Mouse (Mus musculus) brain, adult 2 months (tissue): Measurements from ENCODE around the gene Pdhb.
"Not testable (repeated sequence)": the region's sequence is repeated elsewhere in the genome, so short reads cannot be mapped to it uniquely, and the experiment has no call there.

Experiments
- DNase-seq: peaks from one replicate; pipeline ENCODE4 v3.0.0; 2011; ENCODE audit warnings: low read depth, low spot score

Pdhb gene

DNA sequence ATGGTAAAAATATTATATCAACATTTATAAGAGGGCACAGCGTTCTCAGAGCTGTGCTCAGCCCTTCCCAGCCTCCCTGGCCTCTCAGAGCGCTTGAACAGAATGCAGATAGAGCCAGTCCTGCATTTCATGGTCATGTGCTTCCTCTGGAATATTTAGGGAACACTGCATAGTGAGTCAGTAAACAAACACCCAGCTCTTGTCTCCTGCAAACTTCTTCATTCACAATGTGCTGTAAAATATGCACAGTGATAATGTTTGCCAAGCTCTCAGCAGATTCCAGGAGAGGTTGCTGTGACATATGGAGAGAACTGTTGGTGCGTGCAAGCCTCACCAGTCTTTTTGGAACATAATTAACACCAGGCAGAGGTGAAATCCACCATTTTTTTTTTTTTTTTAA, 37.7 kb downstream of the Pdhb start:
- DNase-seq = peak; percentile 94

DNA sequence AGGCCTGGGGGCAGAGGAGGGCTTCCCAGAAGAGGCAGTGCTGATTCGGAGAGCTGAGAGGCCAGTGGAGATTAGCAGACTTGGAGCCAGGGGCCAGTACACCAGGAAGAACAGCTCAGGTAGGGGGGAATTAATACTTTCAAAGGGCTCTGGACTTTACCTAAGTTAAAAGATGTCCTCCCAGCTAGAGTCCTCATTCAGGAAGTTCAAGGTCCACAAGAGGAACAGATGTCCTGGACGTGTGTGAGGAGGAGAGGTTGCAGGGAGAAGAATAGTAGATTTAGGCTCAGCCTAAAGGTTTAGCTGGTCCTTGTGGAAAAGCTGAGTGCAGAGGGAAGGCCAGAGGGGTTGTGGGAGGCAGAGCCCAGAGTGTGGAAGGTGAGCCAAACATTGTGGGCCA, 38.6 kb downstream of the Pdhb start:
- DNase-seq = no peak

DNA sequence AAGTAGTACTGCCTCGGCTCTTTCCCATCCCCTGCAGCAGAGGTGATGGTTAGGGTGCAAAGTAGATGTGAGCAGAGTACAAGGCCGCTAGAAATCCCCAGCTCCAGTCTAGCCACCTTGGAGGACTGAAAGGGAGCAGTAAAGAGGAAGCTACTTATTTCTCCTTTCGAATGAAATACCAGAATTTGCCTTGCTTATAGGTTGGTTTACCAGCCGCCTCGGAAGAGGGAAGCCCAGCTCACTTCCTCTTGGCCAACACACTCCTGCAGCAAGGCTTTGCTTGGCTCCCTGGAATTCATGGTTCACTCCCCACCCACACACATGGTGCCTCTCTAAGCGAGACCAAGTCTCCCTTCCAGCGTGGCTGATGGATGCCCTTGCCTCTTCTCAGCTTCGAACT, 40.0 kb downstream of the Pdhb start:
- peak; percentile 49 for DNase-seq

DNA sequence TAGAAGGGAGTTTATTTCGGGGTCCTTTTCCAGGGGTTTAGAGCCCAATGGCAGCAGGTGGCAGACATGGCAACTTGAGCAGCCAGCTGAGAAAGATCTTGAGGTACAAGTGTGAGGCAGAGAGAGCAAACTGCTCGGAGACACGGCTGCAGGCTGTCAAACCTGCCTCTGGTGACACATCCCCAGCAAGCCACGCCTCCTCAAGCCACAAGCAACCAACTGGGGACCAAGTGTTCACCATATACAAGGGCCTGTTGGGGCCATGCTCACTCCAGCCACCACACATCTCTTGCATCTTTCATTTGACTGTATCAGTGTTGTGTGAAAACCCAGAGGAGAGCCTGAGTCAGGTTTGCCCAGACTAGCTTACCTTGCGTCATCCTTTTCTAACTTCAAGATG, 44.9 kb downstream of the Pdhb start:
- no peak for DNase-seq

DNA sequence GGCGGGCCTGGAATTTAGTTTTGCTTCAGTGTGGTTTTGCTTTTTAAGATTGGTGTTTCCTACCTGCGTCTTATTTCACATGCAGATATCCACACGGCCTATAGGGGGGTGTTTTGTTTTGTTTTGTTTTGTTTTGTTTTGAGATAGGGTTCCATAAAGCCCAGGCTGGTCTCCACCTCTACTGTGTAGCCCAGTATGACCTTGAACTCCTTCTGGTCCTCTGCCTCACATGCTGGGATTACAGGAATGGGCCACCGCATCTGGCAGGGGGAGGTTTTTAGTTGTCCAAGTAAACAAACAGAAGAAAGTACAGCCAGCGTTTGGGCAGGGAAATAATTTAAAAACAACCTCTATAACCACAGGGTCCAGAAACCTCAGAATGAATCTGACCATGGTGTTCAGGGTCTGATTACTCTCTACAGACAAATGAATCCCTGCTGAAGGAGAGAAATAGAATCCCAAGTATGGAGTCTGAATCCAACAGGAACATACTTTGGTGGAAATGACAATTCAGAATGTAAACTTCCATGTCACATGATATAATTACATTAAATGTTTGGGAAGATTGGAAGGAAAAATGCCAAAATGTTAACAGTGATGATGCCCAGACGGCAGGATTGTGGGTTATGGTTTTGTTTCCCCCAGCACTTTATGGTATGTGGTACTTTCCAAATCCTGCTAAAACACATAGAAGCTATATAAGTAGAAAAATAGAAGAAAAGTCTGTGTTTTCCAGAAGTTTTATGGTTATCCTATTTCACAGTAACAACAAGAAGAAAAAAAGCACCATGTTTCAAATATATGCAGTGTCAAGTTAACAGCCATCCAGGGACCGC, 48.6 kb downstream of the Pdhb start:
- no peak for DNase-seq

DNA sequence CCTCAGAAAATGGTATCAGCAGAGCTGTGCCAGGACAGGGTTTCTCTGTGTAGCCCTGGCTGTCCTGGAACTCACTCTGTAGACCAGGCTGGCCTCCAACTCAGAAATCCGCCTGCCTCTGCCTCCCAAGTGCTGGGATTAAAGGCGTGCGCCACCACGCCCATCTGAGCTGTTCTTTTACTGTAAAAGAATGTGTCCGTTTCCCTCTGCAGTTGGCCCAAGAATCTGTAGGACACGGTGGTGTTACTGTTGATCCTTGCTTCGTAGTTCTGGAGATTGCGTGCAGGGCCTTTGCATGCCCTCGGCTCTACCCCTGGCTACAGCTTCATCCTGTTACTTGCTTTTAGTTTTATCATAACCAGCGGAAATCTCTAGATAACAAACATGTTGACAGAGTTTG, 49.2 kb downstream of the Pdhb start:
- not testable (repeated sequence) for DNase-seq

DNA sequence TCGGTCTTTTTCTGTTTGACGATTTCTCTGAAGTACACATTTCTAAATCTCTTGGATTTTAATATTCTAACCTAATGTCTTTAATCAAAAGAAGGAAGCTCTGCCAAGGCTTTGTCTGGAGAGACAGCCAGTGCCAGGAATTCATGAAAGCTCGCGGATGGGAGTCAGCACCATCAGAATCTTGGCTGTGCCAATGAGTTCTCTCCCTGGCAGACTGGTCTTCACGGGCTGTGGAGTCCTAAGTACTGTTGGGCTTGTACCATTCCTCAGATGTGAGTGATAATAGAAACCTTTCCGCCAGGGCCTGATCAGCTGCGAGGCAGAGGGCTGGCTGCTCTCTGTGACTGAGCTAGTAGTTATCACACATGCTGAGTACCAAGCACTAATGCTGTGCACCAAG, 49.7 kb downstream of the Pdhb start:
- peak; percentile 80 for DNase-seq

DNA sequence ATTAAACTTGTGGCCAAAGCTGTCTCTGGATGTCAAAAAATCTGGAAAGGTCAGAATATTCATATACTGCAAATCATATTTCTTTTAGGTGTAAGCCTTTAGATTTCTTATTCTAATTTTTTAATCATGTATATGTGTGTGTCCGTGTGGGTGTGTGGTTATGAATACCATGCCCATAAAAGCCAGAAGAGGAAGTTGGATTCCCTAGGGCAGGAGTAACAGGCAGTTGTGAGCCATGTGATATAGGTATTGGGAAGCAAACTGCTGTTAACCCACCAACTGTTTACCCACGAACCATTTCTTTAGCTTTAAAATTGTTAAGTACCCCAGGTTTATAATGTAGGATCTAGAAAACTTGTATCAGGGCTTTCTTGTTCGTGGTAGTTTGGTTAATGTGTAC, 52.9 kb downstream of the Pdhb start:
- no peak for DNase-seq

DNA sequence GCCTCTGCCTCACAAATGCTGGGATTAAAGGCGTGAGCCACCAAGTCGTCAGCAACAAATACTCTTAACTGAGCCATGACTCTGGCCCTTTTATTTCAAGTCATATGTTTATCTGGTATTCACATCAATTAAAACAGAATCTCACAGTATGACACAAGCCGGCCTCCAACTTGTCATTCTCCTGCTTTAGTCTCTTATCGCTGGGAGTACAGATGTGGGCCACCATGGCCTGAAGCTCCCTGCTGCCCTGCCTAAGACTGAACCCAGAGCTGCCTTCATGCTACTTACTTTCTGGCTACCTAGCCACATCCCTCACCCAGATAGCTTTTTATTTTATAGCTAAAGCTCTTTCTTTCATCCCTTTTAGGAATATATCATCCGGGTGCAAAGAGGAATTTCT, 53.4 kb downstream of the Pdhb start:
- no peak for DNase-seq

DNA sequence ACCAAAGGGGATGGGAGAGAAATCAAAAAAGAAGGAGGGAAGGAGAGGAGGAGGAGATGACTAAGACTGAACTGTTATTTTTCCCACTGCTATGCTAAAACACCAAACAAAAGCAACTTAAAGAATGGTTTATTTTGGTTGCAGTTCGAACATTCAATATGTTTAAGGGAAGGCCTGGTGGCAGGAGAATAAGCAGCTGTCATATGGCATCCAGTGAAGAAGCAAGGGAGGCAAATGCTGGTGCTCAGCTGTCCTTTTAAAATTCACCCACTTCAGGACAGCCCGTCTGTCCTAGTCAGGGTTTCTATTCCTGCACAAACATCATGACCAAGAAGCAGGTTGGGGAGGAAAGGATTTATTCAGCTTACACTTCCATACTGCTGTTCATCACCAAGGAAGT, 55.5 kb downstream of the Pdhb start:
- peak; percentile 54 for DNase-seq
